Mouse (Mus musculus): ENCODE measurements around the gene Sgta.
"Not testable (repeated sequence)": the region's sequence is repeated elsewhere in the genome, so short reads cannot be mapped to it uniquely, and the experiment has no call there.

The Sgta gene

GRCm38 (mm10) chr10:81059603-81060543 lies at the start of gene Sgta:
Gene Sgta (minus strand): TSS chr10:81060181.
- peak; percentile 100 for DNase-seq (ENCODE audit: low read depth, low spot score)

- no peak for DNase-seq (ENCODE audit: low read depth, low spot score)
Measured at GRCm38 (mm10) chr10:81106113-81106721, 46.2 kb upstream of the Sgta start.

- peak; percentile 96 for DNase-seq (ENCODE audit: low read depth, low spot score)
Measured at GRCm38 (mm10) chr10:81105565-81106112, 45.7 kb upstream of the Sgta start, which contains the start of gene Map2k2. Gene Map2k2 (plus strand): TSS chr10:81105915.

- no peak for DNase-seq (ENCODE audit: low read depth, low spot score)
Measured at GRCm38 (mm10) chr10:81094931-81095678, 35.1 kb upstream of the Sgta start.

GRCm38 (mm10) chr10:81092465-81093250 lies 32.7 kb upstream of the Sgta start:
- DNase-seq (ENCODE audit: low read depth, low spot score): no peak

GRCm38 (mm10) chr10:81090621-81091020 lies 30.6 kb upstream of the Sgta start:
- DNase-seq (ENCODE audit: low read depth, low spot score): no peak

GRCm38 (mm10) chr10:81089216-81089615 lies 29.2 kb upstream of the Sgta start:
- DNase-seq (ENCODE audit: low read depth, low spot score): no peak

GRCm38 (mm10) chr10:81087021-81087420 lies 27.0 kb upstream of the Sgta start:
- no peak for DNase-seq (ENCODE audit: low read depth, low spot score)

GRCm38 (mm10) chr10:81082168-81082960 lies 22.4 kb upstream of the Sgta start:
- DNase-seq (ENCODE audit: low read depth, low spot score): peak; percentile 22

- DNase-seq (ENCODE audit: low read depth, low spot score): no peak
Measured at GRCm38 (mm10) chr10:81080008-81080655, 20.2 kb upstream of the Sgta start.

- DNase-seq (ENCODE audit: low read depth, low spot score): no peak
Measured at GRCm38 (mm10) chr10:81077916-81078315, 17.9 kb upstream of the Sgta start.

GRCm38 (mm10) chr10:81076356-81076755 lies 16.4 kb upstream of the Sgta start:
- DNase-seq (ENCODE audit: low read depth, low spot score): no peak

- no peak for DNase-seq (ENCODE audit: low read depth, low spot score)
Measured at GRCm38 (mm10) chr10:81075734-81076133, 15.8 kb upstream of the Sgta start.

- DNase-seq (ENCODE audit: low read depth, low spot score): no peak
Measured at GRCm38 (mm10) chr10:81073464-81073863, 13.5 kb upstream of the Sgta start.

GRCm38 (mm10) chr10:81072290-81072689 lies 12.3 kb upstream of the Sgta start:
- no peak for DNase-seq (ENCODE audit: low read depth, low spot score)

- DNase-seq (ENCODE audit: low read depth, low spot score): peak; percentile 99
Measured at GRCm38 (mm10) chr10:81069836-81070235, 9.9 kb upstream of the Sgta start, which contains the start of gene Thop1. Gene Thop1 (plus strand): TSS chr10:81070035.

GRCm38 (mm10) chr10:81068706-81069105 lies 8.7 kb upstream of the Sgta start:
- DNase-seq (ENCODE audit: low read depth, low spot score): no peak

- not testable (repeated sequence) for DNase-seq (ENCODE audit: low read depth, low spot score)
Measured at GRCm38 (mm10) chr10:81064519-81064918, 4.5 kb upstream of the Sgta start.

GRCm38 (mm10) chr10:81062710-81063109 lies 2.7 kb upstream of the Sgta start:
- DNase-seq (ENCODE audit: low read depth, low spot score): no peak
